Mouse (Mus musculus) liver, adult 2 months (tissue): ENCODE data around the gene Adprhl2. TPM values are rescaled to one million over a fixed set of nuclear protein-coding genes. Genes with fewer than 3 reads are reported as not detected.

Source experiments
- DNase-seq: peaks from one replicate; pipeline ENCODE4 v3.0.0-alpha.2; 2011; ENCODE audit warnings: low read depth, low spot score; ENCODE audit errors: extremely low read depth
- H3K27ac ChIP-seq: fragments of 200-500 bp; replicated peaks from 2 replicates; pipeline ENCODE4 v1.5.1; 2012; ENCODE audit warnings: low read depth, mild to moderate bottlenecking, control low read depth, inconsistent platforms, low read length; ENCODE audit not compliant: insufficient read depth
- H3K27me3 ChIP-seq: fragments of 200-500 bp; 2 replicates; pipeline ENCODE4 v1.6.1; 2012; ENCODE audit warnings: mild to moderate bottlenecking, moderate library complexity, low read length, inconsistent platforms; ENCODE audit not compliant: control insufficient read depth, insufficient read depth
- H3K36me3 ChIP-seq: fragments of 200-500 bp; 2 replicates; pipeline ENCODE4 v1.6.1; 2012; ENCODE audit warnings: low read length, inconsistent platforms; ENCODE audit not compliant: control insufficient read depth, insufficient read depth
- H3K4me1 ChIP-seq: fragments of 200-500 bp; 2 replicates; pipeline ENCODE4 v1.6.1; 2011; ENCODE audit warnings: low read length; ENCODE audit not compliant: control insufficient read depth, insufficient read depth
- H3K4me3 ChIP-seq: fragments of 200-500 bp; 2 replicates; pipeline ENCODE4 v1.5.1; 2011; ENCODE audit warnings: low read depth, mild to moderate bottlenecking, control low read depth, low read length, moderate library complexity; ENCODE audit not compliant: insufficient read depth
- H3K79me2 ChIP-seq: fragments of 200-500 bp; 2 replicates; pipeline ENCODE4 v1.6.1; 2012; ENCODE audit warnings: inconsistent platforms, mild to moderate bottlenecking, low read length, moderate library complexity; ENCODE audit not compliant: control insufficient read depth, insufficient read depth
- H3K9ac ChIP-seq: fragments of 200-500 bp; 2 replicates; pipeline ENCODE4 v1.6.1; 2012; ENCODE audit warnings: low read depth, mild to moderate bottlenecking, control low read depth, inconsistent platforms, low read length
- CTCF ChIP-seq: fragments of 200-500 bp; IDR thresholded peaks from 2 replicates; pipeline ENCODE4 v1.5.1; 2011; ENCODE audit warnings: low read depth, low read length, control low read depth
- POLR2A ChIP-seq: fragments of 200-500 bp; IDR thresholded peaks from 2 replicates; pipeline ENCODE4 v1.6.1; 2011; ENCODE audit warnings: low read length, control low read depth; ENCODE audit not compliant: insufficient read depth; ENCODE audit errors: extremely low read depth
- WGBS: fragments of 180-500 bp; shearing (Covaris S2); methylation state at CpG from one replicate; pipeline ENCODE4 v1.1.7; 2018; 5-methylcytosine and 5-hydroxymethylcytosine counted together
- polyA plus RNA-seq: library from polyadenylated mRNA; depleted of rRNA; stranded (reverse); fragments of >200 nt; gene quantifications from 2 replicates; pipeline ENCODE4 v1.2.3, GENCODE M21; 2012
- total RNA-seq: library from RNA; depleted of rRNA; stranded (reverse); fragments of >200 nt; gene quantifications from 2 replicates; pipeline ENCODE4 v1.2.3, GENCODE M21; 2014

The Adprhl2 gene
- total and polyA plus RNA-seq, 2 experiments: 12.1 to 27.6 TPM

- Histone ChIP-seq H3K36me3 (no peaks in the 10 kb centered on the region), H3K79me2 (no peaks in the 10 kb centered on the region), H3K4me1 (peaks cover 2% of the 10 kb centered on the region), H3K27ac (no peak overlapping the region), H3K9ac (no peak overlapping the region), H3K4me3 (no peak overlapping the region), H3K27me3 (peaks cover 12% of the 10 kb centered on the region)
- no peak for DNase-seq
- WGBS: 82% methylated on average over 8 of the region's 8 CpGs
- TF ChIP-seq CTCF (no peak), POLR2A (no peak)
Measured at GRCm38 (mm10) chr4:126283582-126283981, 37.9 kb downstream of the Adprhl2 start.

- Histone ChIP-seq H3K27me3 (peaks cover 9% of the 10 kb centered on the region), H3K4me3 (no peak overlapping the region), H3K9ac (no peak overlapping the region), H3K27ac (no peak overlapping the region), H3K36me3 (no peaks in the 10 kb centered on the region), H3K79me2 (no peaks in the 10 kb centered on the region), H3K4me1 (peaks cover 2% of the 10 kb centered on the region)
- TF ChIP-seq CTCF (no peak), POLR2A (no peak)
- 68% methylated on average over 9 of the region's 9 CpGs for WGBS
- no peak for DNase-seq
Measured at GRCm38 (mm10) chr4:126281706-126282105, 39.8 kb downstream of the Adprhl2 start.

- H3K79me2 ChIP-seq: no peaks in the 10 kb centered on the region
- WGBS: 88% methylated on average over 9 of the region's 9 CpGs
- no peak overlapping the region for H3K9ac ChIP-seq
- no peak for TF ChIP-seq CTCF
- no peak for TF ChIP-seq POLR2A
- H3K27me3 ChIP-seq: no peaks in the 10 kb centered on the region
- no peak overlapping the region for H3K4me3 ChIP-seq
- no peak for DNase-seq
- H3K27ac ChIP-seq: no peak overlapping the region
- no peaks in the 10 kb centered on the region; the same call in 1 of the 2 replicates for H3K36me3 ChIP-seq
- H3K4me1 ChIP-seq: no peaks in the 10 kb centered on the region
Measured at GRCm38 (mm10) chr4:126278961-126279360, 42.5 kb downstream of the Adprhl2 start.

GRCm38 (mm10) chr4:126278565-126278915, 43.0 kb downstream of the Adprhl2 start:
- Histone ChIP-seq H3K36me3 (peaks cover 1% of the 10 kb centered on the region; the same call in 1 of the 2 replicates), H3K4me1 (no peaks in the 10 kb centered on the region), H3K4me3 (no peak overlapping the region), H3K27me3 (no peaks in the 10 kb centered on the region), H3K9ac (no peak overlapping the region), H3K27ac (no peak overlapping the region), H3K79me2 (no peaks in the 10 kb centered on the region)
- no peak for TF ChIP-seq CTCF
- TF ChIP-seq POLR2A: no peak
- 77% methylated on average over 9 of the region's 9 CpGs for WGBS
- no peak for DNase-seq

GRCm38 (mm10) chr4:126277906-126278564, 43.5 kb downstream of the Adprhl2 start:
- no peaks in the 10 kb centered on the region for H3K27me3 ChIP-seq
- H3K36me3 ChIP-seq: peaks cover 5% of the 10 kb centered on the region; the same call in 1 of the 2 replicates
- TF ChIP-seq POLR2A (no peak), CTCF (peak; percentile 84)
- no peak overlapping the region for H3K27ac ChIP-seq
- H3K79me2 ChIP-seq: no peaks in the 10 kb centered on the region
- no peak for DNase-seq
- 15% methylated on average over 13 of the region's 13 CpGs for WGBS
- no peak overlapping the region for H3K4me3 ChIP-seq
- H3K9ac ChIP-seq: no peak overlapping the region
- H3K4me1 ChIP-seq: no peaks in the 10 kb centered on the region

GRCm38 (mm10) chr4:126275681-126276131, 45.8 kb downstream of the Adprhl2 start:
- Histone ChIP-seq H3K36me3 (peaks cover 6% of the 10 kb centered on the region; the same call in 1 of the 2 replicates), H3K9ac (no peak overlapping the region), H3K27me3 (no peaks in the 10 kb centered on the region), H3K4me1 (no peaks in the 10 kb centered on the region), H3K79me2 (no peaks in the 10 kb centered on the region), H3K4me3 (no peak overlapping the region), H3K27ac (no peak overlapping the region)
- no peak for TF ChIP-seq CTCF
- no peak for TF ChIP-seq POLR2A
- no peak for DNase-seq
- 91% methylated on average over 13 of the region's 13 CpGs for WGBS
